Mouse (Mus musculus): ENCODE measurements around the gene Farsa. TPM values are rescaled to one million over a fixed set of nuclear protein-coding genes. Genes with fewer than 3 reads are reported as not detected.

Farsa gene
- polyA plus RNA-seq, 1 experiment from 2014 or later, result 112 TPM

DNA sequence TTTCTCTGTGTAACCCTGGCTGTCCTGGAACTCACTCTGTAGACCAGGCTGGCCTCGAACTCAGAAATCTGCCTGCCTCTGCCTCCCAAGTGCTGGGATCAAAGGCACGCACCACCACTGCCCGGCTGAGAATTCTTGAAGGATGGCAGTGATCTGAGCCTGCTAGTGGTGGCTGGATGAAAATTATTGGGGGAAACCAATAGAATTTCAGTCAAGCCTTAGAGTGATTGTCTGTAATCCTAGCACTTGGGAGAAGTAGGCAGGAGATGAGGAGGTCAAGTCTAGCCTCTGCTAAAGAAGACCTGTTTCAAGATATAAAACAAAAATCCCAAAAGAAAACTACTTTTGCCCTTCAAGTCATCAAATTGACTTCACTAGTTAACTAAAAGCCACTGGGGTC is 355 bp upstream of the Farsa start:
- ATAC-seq, result peak; percentile 22
- Histone ChIP-seq H3K36me3 (ENCODE audit: control insufficient read depth, insufficient read depth, low read length) (peaks cover 6% of the 10 kb centered on the region), H3K9me3 (ENCODE audit: control insufficient read depth, low read length) (no peaks in the 10 kb centered on the region), H3K4me2 (ENCODE audit: low read length) (no peak overlapping the region), H3K4me1 (ENCODE audit: control insufficient read depth, insufficient read depth, low read depth, low read length) (peaks cover 12% of the 10 kb centered on the region), H3K27me3 (replicated peaks; ENCODE audit: control insufficient read depth, insufficient read depth, low read length) (no peaks in the 10 kb centered on the region), H3K4me3 (ENCODE audit: low read length) (peak overlapping the region; percentile 94), H3K27ac (ENCODE audit: low read depth, low read length) (no peak overlapping the region), H3K9ac (ENCODE audit: low read depth, low read length) (no peak overlapping the region)
- 91% methylated on average over 3 of the region's 3 CpGs for WGBS

DNA sequence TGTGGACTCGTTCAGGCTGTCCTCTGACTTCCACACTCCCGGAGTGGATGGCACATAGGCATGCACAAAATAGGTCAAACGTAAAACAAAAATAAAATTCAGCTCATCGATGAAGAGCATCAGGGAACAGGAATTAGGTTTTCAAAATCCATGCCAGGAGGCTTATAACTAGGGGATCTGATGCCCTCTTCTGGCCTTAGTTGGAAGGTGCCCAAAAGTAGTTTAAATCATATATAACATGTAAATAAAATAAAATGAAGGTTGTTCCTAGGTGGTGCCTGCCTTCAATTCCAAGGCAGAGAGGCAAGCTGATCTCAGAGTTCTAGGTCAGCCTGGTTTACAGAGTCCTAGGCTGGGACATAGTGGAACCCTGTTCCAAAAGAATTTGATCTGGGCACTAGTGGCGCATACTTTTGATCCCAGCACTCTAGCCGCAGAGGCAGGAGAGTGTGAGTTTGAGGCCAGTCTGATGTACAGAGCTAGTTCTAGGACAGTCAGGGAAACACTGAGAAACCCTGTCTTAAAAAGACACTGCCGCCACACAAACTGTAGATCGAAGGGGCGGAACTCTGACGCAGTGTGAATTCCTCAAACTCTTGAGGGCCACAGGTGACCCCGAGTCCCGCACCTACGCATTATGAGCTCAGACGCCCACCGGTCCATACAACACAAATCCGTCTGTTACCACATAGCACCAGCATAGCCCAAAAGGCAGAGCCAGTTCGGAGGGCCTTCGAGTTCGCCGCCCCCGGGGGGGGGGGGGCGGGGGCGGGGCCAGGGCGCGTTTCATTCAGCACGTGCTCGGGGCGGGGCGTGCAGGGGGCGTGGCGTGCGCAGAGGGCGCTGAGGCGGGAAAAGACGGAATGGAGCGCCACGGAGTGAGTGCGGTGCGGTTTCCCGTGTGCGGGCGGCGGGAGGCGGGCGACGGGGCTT is 14.9 kb downstream of the Farsa start, which contains the start of gene Syce2:
TSS of gene Syce2 (plus strand) at position 736 of the 933 bp plus-strand sequence.
- WGBS, result 17% methylated on average over 37 of the region's 46 CpGs
- Histone ChIP-seq H3K4me1 (ENCODE audit: control insufficient read depth, insufficient read depth, low read depth, low read length) (peaks cover 13% of the 10 kb centered on the region), H3K4me3 (ENCODE audit: low read length) (peak within 1 kb of the TSS; percentile 56), H3K9me3 (ENCODE audit: control insufficient read depth, low read length) (no peaks in the 10 kb centered on the region), H3K27ac (ENCODE audit: low read depth, low read length) (no peak within 1 kb of the TSS), H3K9ac (ENCODE audit: low read depth, low read length) (peak within 1 kb of the TSS; percentile 62), H3K4me2 (ENCODE audit: low read length) (peak within 1 kb of the TSS; percentile 98), H3K36me3 (ENCODE audit: control insufficient read depth, insufficient read depth, low read length) (peaks cover 10% of the 10 kb centered on the region), H3K27me3 (replicated peaks; ENCODE audit: control insufficient read depth, insufficient read depth, low read length) (peaks cover 3% of the 10 kb centered on the region; the same call in 1 of the 2 replicates)
- ATAC-seq, result peak; percentile 76

- H3K4me3 ChIP-seq (ENCODE audit: low read length), result peak overlapping the region; percentile 56
- peak; percentile 49 for ATAC-seq
- 3% methylated on average over 51 of the region's 54 CpGs for WGBS
Measured at GRCm38 (mm10) chr8:84872309-84872965, 15.6 kb downstream of the Farsa start.

DNA sequence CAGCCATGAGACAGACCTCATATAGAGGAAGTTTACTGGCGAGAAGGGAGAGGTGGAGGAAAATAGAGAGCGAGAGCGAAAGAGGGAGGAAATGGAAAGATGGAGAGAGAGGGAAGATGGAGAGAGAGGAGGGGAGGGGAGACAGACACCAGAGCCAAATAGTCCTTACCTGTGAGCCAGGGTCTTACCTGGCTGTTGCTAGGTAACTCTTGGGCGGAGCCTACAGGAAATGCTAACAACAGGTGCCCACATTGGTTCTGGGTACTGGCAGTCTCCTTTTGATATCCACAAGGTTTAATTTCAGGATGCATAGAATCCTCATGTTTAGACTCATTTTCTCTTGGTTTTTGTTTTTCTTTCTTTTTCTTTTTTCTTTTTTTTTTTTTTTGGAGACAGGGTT is 16.2 kb downstream of the Farsa start:
- 72% methylated on average over 4 of the region's 4 CpGs for WGBS
- ATAC-seq, result no peak
- Histone ChIP-seq H3K36me3 (ENCODE audit: control insufficient read depth, insufficient read depth, low read length) (peaks cover 4% of the 10 kb centered on the region), H3K4me3 (ENCODE audit: low read length) (peak overlapping the region; percentile 56), H3K4me1 (ENCODE audit: control insufficient read depth, insufficient read depth, low read depth, low read length) (peaks cover 13% of the 10 kb centered on the region), H3K27me3 (replicated peaks; ENCODE audit: control insufficient read depth, insufficient read depth, low read length) (peaks cover 3% of the 10 kb centered on the region; the same call in 1 of the 2 replicates), H3K9me3 (ENCODE audit: control insufficient read depth, low read length) (no peaks in the 10 kb centered on the region), H3K4me2 (ENCODE audit: low read length) (peak overlapping the region; percentile 98), H3K27ac (ENCODE audit: low read depth, low read length) (no peak overlapping the region), H3K9ac (ENCODE audit: low read depth, low read length) (no peak overlapping the region)

More at GRCm38 (mm10) chr8:84872309-84872965, 15.6 kb downstream of the Farsa start:
- Histone ChIP-seq H3K9ac (ENCODE audit: low read depth, low read length) (peak overlapping the region; percentile 62), H3K27ac (ENCODE audit: low read depth, low read length) (no peak overlapping the region), H3K36me3 (ENCODE audit: control insufficient read depth, insufficient read depth, low read length) (peaks cover 9% of the 10 kb centered on the region), H3K4me2 (ENCODE audit: low read length) (peak overlapping the region; percentile 98), H3K4me1 (ENCODE audit: control insufficient read depth, insufficient read depth, low read depth, low read length) (peaks cover 13% of the 10 kb centered on the region), H3K27me3 (replicated peaks; ENCODE audit: control insufficient read depth, insufficient read depth, low read length) (peaks cover 3% of the 10 kb centered on the region; the same call in 1 of the 2 replicates), H3K9me3 (ENCODE audit: control insufficient read depth, low read length) (no peaks in the 10 kb centered on the region)

- H3K27ac ChIP-seq (ENCODE audit: low read depth, low read length), result no peak overlapping the region
- H3K36me3 ChIP-seq (ENCODE audit: control insufficient read depth, insufficient read depth, low read length), result no peaks in the 10 kb centered on the region; the same call in 1 of the 2 replicates
- no peaks in the 10 kb centered on the region for H3K9me3 ChIP-seq (ENCODE audit: control insufficient read depth, low read length)
- H3K4me2 ChIP-seq (ENCODE audit: low read length), result no peak overlapping the region
- no peak overlapping the region for H3K4me3 ChIP-seq (ENCODE audit: low read length)
- ATAC-seq, result no peak
- peaks cover 3% of the 10 kb centered on the region; the same call in 1 of the 2 replicates for H3K27me3 ChIP-seq (replicated peaks; ENCODE audit: control insufficient read depth, insufficient read depth, low read length)
- no peak overlapping the region for H3K9ac ChIP-seq (ENCODE audit: low read depth, low read length)
- 90% methylated on average over 3 of the region's 3 CpGs for WGBS
- H3K4me1 ChIP-seq (ENCODE audit: control insufficient read depth, insufficient read depth, low read depth, low read length), result peaks cover 13% of the 10 kb centered on the region
Measured at GRCm38 (mm10) chr8:84874339-84874738, 17.6 kb downstream of the Farsa start.

GRCm38 (mm10) chr8:84877297-84878035 is 20.7 kb downstream of the Farsa start:
- peak; percentile 80 for ATAC-seq
- 67% methylated on average over 3 of the region's 3 CpGs for WGBS
- peaks cover 3% of the 10 kb centered on the region; the same call in 1 of the 2 replicates for H3K27me3 ChIP-seq (replicated peaks; ENCODE audit: control insufficient read depth, insufficient read depth, low read length)

GRCm38 (mm10) chr8:84878915-84879314 is 22.1 kb downstream of the Farsa start:
- no peak overlapping the region for H3K27ac ChIP-seq (ENCODE audit: low read depth, low read length)
- H3K9ac ChIP-seq (ENCODE audit: low read depth, low read length), result no peak overlapping the region
- no peaks in the 10 kb centered on the region for H3K36me3 ChIP-seq (ENCODE audit: control insufficient read depth, insufficient read depth, low read length)
- no peaks in the 10 kb centered on the region for H3K27me3 ChIP-seq (replicated peaks; ENCODE audit: control insufficient read depth, insufficient read depth, low read length)
- H3K9me3 ChIP-seq (ENCODE audit: control insufficient read depth, low read length), result no peaks in the 10 kb centered on the region
- no peaks in the 10 kb centered on the region for H3K4me1 ChIP-seq (ENCODE audit: control insufficient read depth, insufficient read depth, low read depth, low read length)
- ATAC-seq, result no peak
- H3K4me3 ChIP-seq (ENCODE audit: low read length), result no peak overlapping the region
- 100% methylated on average over 1 of the region's 1 CpGs for WGBS
- no peak overlapping the region for H3K4me2 ChIP-seq (ENCODE audit: low read length)

More at GRCm38 (mm10) chr8:84877297-84878035, 20.7 kb downstream of the Farsa start:
- peak overlapping the region; percentile 30; the same call in 1 of the 2 replicates for H3K27ac ChIP-seq (ENCODE audit: low read depth, low read length)
- H3K4me3 ChIP-seq (ENCODE audit: low read length), result no peak overlapping the region
- H3K9me3 ChIP-seq (ENCODE audit: control insufficient read depth, low read length), result no peaks in the 10 kb centered on the region
- no peak overlapping the region for H3K4me2 ChIP-seq (ENCODE audit: low read length)
- H3K36me3 ChIP-seq (ENCODE audit: control insufficient read depth, insufficient read depth, low read length), result no peaks in the 10 kb centered on the region
- no peak overlapping the region for H3K9ac ChIP-seq (ENCODE audit: low read depth, low read length)
- H3K4me1 ChIP-seq (ENCODE audit: control insufficient read depth, insufficient read depth, low read depth, low read length), result peaks cover 5% of the 10 kb centered on the region

DNA sequence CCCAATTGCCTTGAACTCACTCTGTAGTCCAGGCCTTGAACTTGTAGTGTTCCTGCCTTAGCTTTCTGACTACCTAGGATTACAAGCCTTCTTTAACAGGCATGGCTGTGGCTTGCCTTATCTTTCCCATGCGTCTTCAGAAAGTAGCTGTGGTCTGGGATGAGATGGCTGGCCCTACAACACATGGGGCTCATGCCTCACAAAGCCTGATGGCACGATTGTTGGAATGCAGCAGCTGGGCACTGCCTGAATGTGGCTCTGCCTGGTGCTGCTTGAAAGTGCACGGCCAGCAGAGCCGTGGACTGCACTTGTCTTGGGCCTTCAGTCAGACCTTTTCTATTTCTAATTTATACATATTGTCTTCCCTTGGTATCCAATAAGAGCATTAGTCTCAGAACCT is 27.9 kb downstream of the Farsa start:
- 93% methylated on average over 4 of the region's 4 CpGs for WGBS
- no peaks in the 10 kb centered on the region for H3K27me3 ChIP-seq (replicated peaks; ENCODE audit: control insufficient read depth, insufficient read depth, low read length)
- H3K36me3 ChIP-seq (ENCODE audit: control insufficient read depth, insufficient read depth, low read length), result peaks cover 12% of the 10 kb centered on the region
- H3K4me2 ChIP-seq (ENCODE audit: low read length), result no peak overlapping the region
- ATAC-seq, result no peak
- no peak overlapping the region for H3K4me3 ChIP-seq (ENCODE audit: low read length)
- no peaks in the 10 kb centered on the region for H3K4me1 ChIP-seq (ENCODE audit: control insufficient read depth, insufficient read depth, low read depth, low read length)
- H3K9ac ChIP-seq (ENCODE audit: low read depth, low read length), result no peak overlapping the region
- no peaks in the 10 kb centered on the region for H3K9me3 ChIP-seq (ENCODE audit: control insufficient read depth, low read length)
- no peak overlapping the region for H3K27ac ChIP-seq (ENCODE audit: low read depth, low read length)

Measured in hindbrain, embryonic 16.5 days (tissue).